Mouse (Mus musculus) 3134 (cell line): ENCODE results near the gene Qprt.
"Not testable (repeated sequence)": the region's sequence is repeated elsewhere in the genome, so short reads cannot be mapped to it uniquely, and the experiment has no call there.

Experiments used
- DNase-seq: peaks from one replicate; pipeline ENCODE4 v3.0.0-alpha.2; 2011; ENCODE audit warnings: low spot score; ENCODE audit not compliant: insufficient read length; ENCODE audit errors: extremely low read depth

Gene Qprt

DNA sequence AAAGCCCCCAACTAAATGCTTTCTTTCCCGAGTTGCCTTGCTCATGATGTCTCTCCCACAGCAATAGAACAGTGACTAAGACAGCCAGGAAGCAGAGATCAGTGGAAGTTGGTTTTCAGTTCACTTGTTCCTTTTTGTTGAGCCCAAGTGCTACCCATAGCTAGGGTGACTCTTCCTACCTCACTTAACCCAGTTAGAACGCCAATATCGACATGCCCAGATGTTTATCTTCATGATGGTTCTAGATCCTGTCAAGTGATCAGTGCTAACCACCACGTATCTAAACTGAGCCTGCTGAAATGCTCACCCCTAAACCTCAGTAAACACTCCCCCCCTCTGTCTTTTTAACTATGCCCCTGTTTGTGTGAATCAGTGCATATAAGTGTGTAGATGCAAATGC is 22.5 kb downstream of the Qprt start:
- no peak for DNase-seq

DNA sequence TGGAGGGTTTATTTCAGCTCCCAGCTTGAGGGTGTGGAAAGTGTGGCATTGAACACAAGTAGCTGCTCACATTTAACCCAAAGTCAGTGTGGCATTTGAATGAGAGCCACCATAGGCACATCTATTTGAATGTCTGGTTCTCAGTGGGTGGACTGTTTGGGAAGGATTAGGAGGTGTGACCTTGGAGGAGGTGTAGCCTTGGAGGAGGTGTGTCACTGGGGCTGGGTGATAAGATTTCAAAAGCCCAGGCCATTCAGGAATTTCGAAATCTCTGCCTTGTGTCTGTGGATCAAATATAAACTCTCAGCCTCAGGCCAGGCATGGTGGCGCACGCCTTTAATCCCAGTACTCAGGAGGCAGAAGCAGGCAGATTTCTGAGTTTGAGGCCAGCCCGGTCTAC is 23.1 kb downstream of the Qprt start:
- no peak for DNase-seq

DNA sequence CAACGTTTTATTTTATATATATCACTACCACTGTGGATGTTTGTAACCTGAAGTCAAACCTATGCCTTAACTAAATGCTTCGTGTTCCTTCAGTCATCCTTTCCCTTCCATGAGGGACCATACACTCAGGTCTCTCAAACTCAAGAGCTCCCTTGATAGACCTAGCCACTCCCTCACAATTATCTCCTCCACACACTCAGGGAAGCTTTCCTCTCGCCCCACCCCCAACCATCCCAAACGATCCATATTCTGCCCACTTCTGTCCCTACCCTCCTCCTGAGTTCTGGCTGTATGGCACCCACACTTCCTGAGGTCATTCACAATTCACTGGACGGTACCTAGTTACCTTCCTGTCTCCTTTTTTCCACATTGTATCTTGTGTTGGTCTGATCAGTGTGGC is 23.5 kb downstream of the Qprt start:
- no peak for DNase-seq

DNA sequence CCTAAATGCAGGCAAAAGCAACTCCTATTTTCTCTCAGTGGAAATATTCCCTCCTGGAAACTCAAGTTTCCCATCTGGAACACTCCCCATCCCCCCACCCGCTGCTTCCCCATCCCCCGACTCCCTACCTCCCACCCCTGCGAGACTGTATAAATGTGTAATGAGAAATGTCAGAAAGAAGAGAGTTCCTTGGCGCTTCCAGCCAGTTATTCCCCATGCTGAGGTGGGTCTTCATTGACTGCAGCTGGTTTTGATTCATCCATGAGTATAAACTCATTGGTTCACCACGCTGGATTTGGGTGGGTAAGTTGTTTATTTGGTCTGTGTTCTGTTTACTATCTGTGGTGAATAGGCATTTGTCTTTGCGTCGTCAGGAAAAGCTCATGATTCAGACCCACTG is 25.6 kb downstream of the Qprt start:
- no peak for DNase-seq

DNA sequence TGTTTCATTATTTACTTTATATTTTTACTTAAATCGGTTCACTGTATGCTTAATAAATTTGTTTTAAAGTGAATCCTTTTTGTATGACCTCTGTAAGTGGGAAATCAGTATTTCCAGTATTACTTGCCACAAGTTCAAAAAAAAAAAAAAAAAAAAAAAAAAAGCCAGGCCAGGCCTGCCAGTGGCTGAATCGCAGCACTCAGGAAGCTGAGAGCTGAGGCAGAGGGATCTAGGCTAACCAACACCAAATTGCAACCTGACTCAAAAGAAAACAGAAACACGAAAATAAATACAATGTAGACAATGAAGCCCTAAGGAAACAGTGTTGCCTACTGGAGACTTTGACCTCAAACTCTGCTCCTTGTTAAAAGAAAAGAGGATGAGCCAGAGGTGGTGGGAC is 28.1 kb downstream of the Qprt start:
- no peak for DNase-seq

DNA sequence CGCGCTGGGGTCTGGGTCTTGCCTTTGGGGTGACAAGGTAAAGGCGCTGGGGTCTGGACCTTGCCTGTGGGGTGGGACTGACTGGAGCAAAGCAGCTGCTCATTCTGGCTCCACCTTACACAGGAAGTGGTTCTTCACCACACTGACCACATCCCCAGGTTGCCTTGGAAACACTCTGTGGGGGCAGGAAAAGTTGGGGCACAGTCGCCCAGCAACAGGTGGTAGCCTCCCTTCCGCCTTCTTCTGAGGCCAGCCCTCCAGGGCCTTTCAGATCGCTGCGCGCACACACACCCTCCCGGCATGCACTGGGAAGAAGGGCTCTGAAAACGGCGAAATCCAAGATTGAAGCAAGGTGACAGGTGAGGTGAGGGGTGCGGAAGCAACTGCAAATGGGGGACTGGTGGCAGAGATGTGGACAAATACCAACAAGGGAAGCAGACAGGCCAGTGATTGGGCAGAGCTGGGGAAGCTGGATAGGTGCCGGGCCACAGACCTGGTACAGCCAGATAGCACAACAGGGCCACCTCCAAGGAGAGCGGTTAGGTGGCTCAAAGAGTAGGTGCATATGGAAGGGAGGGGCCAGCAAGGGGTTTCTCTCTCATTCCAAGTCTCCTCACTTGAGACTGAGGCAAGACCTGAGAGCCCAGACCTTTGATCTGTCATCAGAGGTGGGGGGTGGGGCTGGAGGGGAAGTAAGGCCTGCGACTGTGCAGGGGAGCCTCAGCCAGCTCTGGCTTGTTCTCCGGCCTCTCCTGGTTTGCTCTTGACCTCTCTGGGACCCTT is 30.7 kb downstream of the Qprt start, which contains the start of gene AI467606:
TSS of gene AI467606 (plus strand) at position 246 of the 783 bp plus-strand sequence.
- peak; percentile 85 for DNase-seq

DNA sequence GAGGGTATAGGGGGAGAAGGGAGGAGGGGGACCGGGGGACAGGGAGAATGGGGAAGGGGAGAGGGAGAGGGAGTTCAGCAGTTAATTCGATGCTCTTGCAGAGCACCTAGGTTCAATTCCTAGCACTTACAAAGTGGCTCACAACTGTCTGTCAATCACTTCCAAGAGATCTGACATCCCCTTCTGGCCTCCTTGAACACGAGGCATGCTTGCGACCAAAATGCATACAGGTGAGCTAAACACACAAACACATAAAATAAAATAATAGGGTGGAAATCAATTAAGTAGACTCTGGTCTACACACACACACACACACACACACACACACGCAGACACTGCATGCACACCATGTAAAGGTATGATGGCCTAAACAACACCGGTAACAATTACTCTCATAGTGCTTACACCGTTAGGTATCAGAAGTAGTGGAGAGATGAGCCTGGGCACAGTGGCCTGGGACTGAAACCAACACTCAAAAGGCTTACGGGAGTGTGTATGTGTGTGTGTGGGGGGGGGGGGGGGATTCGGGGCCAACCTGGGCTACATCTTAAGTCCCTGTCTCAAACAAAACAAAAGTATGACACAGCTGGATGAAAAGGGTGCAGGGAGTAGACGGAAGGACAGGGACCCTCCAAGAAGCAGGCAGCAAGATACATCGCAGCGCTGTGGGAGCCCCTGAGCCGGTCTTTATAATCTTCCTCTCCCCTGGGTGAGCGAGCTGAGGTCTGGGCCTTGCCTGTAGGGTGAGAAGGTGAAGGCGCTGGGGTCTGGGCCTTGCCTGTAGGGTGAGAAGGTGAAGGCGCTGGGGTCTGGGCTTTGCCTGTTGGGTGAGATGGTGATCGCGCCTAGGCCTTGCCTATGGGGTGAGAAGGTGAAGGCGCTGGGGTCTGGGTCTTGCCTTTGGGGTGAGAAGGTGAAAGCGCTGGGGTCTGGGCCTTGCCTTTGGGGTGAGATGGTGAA is 31.6 kb downstream of the Qprt start:
- no peak for DNase-seq

DNA sequence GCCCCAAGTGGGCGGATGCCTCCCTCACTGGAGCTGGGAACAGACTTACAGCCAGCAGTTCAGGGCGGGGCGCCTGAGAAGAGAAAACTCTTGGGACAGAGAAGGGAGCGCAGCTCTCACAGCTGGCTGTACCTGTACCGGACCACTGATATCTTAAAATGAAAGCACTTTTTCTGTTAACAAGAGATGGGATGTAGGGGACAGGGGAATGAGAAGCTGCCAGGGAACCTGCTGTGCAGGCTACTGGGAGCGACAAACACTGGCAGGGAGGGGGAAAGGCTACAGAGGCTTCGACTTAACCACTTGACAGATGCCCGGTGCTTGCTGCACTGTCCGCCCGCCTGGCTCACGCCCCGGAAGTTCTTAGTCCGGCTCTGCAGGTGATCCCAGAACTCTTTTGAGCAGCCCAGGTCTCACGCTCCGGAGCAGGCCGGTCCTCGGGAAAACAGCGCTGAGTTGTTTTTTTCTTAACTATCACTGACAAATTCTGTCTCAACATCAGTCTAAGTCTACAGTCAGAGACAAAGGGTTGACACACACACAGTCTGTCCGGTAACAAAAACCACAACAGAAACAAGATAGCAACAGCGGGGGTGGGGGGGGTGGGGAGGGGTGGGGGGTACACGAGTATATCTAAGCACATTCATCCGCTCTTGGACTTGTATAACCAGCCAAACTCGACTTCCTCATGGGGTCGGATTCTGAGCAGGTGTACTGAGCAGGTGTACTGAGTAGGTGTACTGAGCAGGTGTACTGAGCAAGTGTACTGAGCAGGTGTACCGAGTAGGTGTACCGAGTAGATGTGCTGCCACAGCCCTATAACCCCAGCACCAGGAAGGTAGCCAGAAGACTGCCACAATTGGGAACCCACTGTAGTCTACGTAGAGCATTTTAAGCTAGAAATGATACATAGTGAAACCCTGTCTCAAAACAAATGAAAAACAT is 32.9 kb downstream of the Qprt start:
- no peak for DNase-seq

DNA sequence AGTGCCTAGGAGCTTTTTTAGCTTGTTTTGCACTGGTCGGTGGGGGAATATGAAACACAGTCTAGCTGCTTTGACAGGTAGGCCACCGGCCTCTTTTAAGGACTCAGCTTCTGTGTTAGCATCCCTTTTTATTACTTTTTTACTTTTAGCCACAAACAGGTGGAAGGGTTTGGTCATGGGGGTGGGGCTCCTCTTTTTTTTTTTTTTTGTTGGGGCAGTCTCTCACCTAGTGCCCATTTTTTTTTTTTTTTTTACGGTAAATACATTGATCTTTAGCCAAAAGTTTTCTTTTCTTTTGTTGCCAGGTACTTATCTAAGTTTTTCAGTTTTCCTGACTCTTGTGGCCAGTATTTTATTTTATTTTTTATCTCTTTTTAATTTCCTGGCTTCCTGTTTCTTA is 33.9 kb downstream of the Qprt start:
- DNase-seq = no peak

DNA sequence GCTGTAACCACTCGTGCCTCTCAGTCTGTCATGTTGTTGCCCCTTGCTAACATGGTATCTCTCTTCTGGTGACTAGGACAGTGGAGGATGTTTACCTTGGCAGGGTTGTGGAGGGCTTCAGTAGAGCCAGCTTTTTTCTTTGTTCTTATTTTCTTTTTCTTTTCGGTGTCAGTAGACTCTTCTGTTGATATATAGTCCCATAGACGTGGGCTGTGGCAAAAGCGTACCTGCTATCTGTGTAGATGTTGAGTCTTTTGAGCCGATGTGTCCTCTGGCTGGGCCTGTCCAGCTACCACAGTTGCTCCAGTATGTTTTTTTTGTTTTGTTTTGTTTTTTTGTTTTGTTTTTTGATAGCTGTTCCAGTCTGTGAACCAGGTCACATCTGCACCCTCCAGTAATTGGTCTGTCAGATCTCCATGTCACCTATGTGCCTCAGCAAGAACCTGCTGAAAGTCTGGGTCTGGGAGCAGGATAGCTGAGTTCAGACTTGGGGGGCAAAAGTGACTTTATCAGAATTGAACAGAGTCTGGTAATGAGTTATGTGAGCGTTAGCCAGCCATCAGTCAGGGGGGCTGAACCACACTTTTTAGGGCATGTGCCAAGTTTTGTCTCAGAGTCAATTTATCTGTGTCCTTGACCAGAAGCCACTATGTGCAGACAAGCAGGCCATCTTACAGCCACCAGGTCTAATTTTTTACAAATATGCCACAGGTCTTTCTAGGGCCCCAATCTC is 34.6 kb downstream of the Qprt start, which contains the start of gene Zg16:
TSS of gene Zg16 (minus strand) at position 51 of the 733 bp plus-strand sequence.
- DNase-seq = not testable (repeated sequence)

DNA sequence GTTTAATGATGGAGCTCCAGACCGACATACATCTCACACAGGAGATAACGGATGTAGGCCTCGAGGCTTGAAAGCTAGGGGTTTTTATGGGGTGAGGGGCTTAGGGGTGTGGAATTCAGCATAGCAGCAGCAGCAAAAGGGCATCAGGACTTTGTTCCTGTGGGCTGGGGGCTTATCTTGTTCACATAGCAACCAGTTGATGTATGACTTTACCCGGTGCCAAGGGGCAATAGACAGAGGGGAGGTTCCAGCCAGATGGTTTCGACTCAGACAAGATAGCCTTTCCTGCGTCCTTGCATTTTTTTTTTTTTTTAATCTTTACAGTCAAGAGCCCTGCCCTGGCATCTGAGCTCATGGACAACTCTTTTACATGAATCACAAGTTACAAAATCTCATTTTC is 36.3 kb downstream of the Qprt start:
- DNase-seq = not testable (repeated sequence)

DNA sequence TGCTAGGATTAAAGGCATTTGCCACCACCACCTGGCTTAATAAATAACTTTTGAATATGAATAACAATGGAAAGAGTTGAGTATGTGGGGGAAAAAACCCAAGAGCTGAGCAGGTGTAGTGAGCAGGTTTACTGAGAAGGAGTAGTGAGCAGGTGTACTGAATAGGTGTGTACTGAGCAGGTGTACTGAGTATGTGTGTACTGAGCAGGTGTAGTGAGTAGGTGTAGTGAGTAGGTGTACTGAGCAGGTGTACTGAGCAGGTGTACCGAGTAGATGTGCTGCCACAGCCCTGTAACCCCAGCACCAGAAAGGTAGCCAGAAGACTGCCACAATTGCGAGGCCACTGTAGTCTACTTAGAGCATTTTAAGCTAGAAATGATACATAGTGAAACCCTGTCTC is 37.2 kb downstream of the Qprt start:
- DNase-seq = no peak

DNA sequence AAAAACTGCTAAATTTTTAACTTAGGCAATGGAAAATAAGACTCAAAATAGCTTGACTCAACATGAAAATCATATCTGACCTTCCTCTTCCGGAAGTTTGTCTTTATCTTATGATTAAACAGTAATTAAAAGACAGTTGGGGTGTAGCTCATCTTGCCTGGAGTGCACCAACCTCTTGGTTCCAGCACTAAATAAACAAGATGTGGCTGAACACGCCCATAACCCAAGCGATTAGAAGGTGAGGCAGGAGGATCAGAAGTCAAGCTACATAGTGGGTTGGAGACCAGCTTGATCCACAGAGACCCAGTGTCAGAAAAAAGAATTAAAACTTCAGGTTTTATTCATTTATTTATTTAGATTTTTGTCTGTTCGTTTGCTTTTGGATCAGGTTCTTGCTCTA is 38.3 kb downstream of the Qprt start:
- DNase-seq = no peak

DNA sequence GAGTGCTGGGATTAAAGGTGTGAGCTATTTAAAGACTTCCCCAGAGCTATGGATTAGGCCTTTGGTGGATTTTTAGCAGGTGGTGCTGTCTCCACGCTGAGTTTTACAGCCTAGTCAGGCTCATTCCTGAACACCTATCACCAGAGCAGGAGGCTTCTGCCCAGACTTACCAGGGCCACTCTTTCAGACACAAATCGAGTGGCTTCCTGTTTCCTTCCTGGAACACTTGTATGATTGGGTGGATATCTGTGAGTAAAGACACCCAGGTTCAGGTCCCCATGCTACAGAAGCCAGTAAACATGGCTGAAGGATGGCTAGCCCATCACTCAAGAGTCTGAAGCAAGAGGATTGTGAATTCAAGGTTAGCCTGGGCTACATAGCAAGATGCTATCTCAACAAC is 39.0 kb downstream of the Qprt start:
- no peak for DNase-seq

DNA sequence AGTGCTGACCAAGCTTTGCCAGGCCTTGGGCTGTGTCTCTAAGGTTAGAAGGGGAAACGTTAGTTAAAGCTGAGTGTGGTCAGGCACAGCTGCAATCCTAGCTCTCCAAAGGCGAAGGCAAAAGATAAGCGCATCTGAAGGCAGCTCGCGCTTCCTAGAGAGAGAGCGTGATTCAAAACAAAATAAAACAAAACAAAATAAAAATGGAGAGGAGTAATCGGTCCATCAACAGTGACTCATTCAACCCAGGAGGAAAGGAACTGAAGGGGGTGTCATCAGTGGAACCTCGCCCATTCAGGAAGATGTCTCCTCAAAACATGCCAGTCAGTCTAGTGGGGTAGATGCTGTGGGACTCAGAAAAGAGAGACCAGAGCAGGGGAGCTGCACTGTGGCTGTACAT is 39.8 kb downstream of the Qprt start:
- no peak for DNase-seq

DNA sequence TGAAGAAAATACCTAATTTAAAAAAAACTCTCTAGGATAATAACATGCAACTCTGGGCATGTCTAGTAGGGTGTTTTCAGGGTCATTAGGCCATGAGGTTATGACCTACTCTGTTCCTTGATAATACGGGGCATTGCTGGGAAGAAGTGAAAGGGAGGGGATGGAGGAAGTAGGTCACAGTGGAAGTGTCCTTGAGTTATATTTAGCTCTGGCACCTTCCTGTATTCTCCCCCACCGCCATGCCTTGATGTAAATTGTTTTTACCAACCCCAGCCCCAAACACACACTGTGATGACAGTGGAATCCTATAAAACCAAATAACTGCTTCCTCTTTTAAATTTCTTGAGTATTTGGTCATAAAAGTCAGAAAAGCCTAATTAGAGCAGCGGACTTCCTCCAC is 42.0 kb downstream of the Qprt start:
- DNase-seq = no peak

DNA sequence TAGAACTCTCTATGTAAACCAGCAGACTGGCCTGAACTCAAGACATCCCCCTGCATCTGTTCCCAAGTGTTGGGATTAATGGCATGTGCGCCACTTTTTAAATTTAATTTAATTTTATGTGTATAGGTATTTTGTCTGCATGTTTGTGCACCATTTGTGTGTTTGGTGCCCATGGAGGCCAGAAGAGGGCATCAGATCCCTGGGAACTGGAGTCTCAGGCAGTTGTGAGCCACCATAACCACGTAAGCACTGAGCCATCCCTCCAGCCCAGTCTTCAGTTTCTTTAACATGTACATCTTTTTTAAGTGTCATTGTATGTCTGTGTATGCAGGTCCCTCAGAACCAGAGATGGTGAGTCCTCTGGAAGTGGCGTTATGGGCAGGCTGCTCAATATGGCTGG is 44.3 kb downstream of the Qprt start:
- DNase-seq = no peak

DNA sequence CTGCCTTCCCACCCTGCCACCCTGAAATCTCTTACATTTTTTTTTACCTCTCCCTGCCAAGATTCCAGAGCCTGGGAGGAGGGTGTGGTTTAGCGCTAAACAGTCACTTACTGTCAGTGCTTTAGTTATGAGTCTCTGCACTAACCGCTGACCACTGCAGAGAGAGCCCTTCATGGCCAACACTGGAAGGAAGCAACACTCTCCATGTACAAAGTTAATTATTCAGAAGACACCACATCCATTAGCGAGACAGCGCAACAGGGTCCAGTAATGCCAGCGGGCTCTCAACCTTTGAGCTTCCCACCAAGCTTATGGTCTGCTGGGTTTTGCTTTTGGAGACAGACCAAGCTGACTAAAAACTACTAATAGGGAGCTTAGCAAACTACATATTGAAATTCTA is 45.8 kb downstream of the Qprt start:
- DNase-seq = peak; percentile 49

DNA sequence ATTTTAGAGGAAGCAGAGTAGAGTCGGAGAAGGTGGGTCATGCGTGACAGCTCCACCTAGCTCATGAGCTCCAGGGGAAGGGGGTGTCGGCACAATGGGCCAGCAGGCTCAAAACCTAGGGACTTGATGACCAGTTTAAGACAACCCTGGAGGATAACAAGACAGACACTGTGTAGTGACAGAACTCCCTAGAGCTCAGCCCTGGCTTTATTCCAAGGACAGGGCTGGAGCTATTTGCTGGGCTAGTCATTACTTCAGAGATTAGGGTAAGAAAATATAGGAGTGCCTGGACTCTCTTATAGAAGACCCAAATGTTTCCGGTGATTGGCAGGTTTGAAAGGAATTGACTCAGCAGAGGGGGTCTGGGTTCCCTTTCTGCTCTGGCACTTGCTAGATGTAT is 48.8 kb downstream of the Qprt start:
- no peak for DNase-seq

DNA sequence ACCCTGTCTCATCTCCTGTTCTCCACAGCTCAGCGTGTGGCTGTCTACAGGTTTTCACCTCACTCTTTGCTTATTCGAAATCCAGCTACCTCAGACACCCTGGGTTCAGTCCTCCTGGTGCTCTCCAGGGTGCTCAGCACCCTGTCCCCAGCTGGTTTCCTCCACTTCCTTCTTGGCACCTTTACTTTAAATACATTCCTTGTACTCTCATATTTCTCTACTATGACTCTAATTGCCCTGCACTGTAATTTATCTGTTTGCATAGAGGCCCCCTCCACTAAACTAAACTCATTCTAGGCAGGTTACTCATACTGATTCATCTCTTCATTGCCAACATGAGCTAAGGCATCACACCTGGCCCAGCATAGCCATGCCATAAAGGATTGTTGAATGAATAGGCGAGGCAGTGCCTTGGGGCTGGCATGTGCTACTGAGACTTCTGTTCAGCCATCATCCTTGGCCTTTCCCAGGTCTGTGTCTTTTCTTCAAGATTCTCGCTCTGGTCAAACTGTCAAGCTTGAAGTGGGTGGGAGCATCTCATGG is 51.1 kb downstream of the Qprt start:
- no peak for DNase-seq
